Mouse (Mus musculus) forebrain, embryonic 11.5 days (tissue): ENCODE measurements around the gene Ccdc6. TPM values are rescaled to one million over a fixed set of nuclear protein-coding genes. Genes with fewer than 3 reads are reported as not detected.

Experiments
- ATAC-seq: fragments of 200-750 bp; cut with Nextera tagmentation; replicated peaks from 2 replicates; pipeline ENCODE4 v1.8.0; 2017; ENCODE audit warnings: moderate TSS enrichment; ENCODE audit not compliant: low FRiP score
- DNase-seq: peaks from one replicate; pipeline ENCODE4 v3.0.0-alpha.2; 2017; ENCODE audit warnings: low spot score
- H3K27ac ChIP-seq: fragments of 300-500 bp; sonication (generic); 2 replicates; pipeline ENCODE4 v1.5.1; 2014; ENCODE audit warnings: low read depth, low read length
- H3K27me3 ChIP-seq: fragments of 300-500 bp; sonication (generic); 2 replicates; pipeline ENCODE4 v1.6.1; 2014; ENCODE audit warnings: mild to moderate bottlenecking, low read length, mixed read lengths; ENCODE audit not compliant: control insufficient read depth, insufficient read depth
- H3K36me3 ChIP-seq: fragments of 300-500 bp; sonication (generic); 2 replicates; pipeline ENCODE4 v1.6.1; 2014; ENCODE audit warnings: mild to moderate bottlenecking, low read length, moderate library complexity, mixed read lengths; ENCODE audit not compliant: control insufficient read depth, insufficient read depth
- H3K4me1 ChIP-seq: fragments of 300-500 bp; sonication (generic); replicated peaks from 2 replicates; pipeline ENCODE4 v1.6.1; 2014; ENCODE audit warnings: low read length, mixed read lengths; ENCODE audit not compliant: control insufficient read depth, insufficient read depth
- H3K4me2 ChIP-seq: fragments of 300-500 bp; sonication (generic); 2 replicates; pipeline ENCODE4 v1.6.1; 2014; ENCODE audit warnings: low read depth, mild to moderate bottlenecking, low read length, moderate library complexity, mixed read lengths; ENCODE audit not compliant: severe bottlenecking
- H3K4me3 ChIP-seq: fragments of 300-500 bp; sonication (generic); 2 replicates; pipeline ENCODE4 v1.5.1; 2014; ENCODE audit warnings: low read depth, low read length
- H3K9ac ChIP-seq: fragments of 300-500 bp; sonication (generic); 2 replicates; pipeline ENCODE4 v1.6.1; 2014; ENCODE audit warnings: low read length
- H3K9me3 ChIP-seq: fragments of 300-500 bp; sonication (generic); 2 replicates; pipeline ENCODE4 v1.6.1; 2016; ENCODE audit warnings: low read length, mixed read lengths; ENCODE audit not compliant: control insufficient read depth
- WGBS: fragments of 180-500 bp; shearing (Covaris S2); extraction: QIAGEN DNeasy Blood & Tissue Kit; methylation state at CpG from one replicate; pipeline ENCODE4 v1.1.7; 2014; 5-methylcytosine and 5-hydroxymethylcytosine counted together
- polyA plus RNA-seq: library from polyadenylated mRNA; unstranded; fragments of >200 nt; fragmentation: Nextera tagmentation; extraction: Ambion mirVana; gene quantifications from 2 replicates; pipeline ENCODE4 v1.2.1, GENCODE M21; 2014

Gene Ccdc6
- polyA plus RNA-seq, 1 experiment from 2014 or later = 17.6 TPM

DNA sequence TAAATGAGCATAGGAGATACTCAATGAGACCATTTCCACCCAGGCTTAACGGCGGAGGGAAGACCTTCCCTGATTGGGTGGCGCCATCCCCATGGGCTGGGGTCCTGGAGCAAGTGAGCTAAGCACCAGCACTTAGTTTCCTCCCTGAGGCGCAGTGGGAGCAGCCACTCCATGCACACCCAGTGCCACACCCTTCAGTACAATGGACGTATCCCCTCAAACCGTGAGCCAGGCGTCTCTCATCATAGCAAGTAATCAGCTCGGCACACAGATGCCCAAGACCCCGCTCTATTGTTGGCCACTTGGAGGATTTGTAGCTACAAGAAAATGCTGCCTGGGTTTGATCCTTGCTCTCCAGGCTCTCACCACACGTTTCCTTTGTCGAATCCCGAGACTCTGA lies 49.0 kb downstream of the Ccdc6 start:
- WGBS = 89% methylated on average over 12 of the region's 12 CpGs
- Histone ChIP-seq H3K4me3 (no peak overlapping the region), H3K4me1 (no peaks in the 10 kb centered on the region), H3K9ac (no peak overlapping the region), H3K4me2 (no peak overlapping the region), H3K27me3 (no peaks in the 10 kb centered on the region), H3K27ac (no peak overlapping the region), H3K36me3 (no peaks in the 10 kb centered on the region; the same call in 1 of the 2 replicates), H3K9me3 (no peaks in the 10 kb centered on the region)
- DNase-seq (no peak), ATAC-seq (no peak)

- H3K4me2 ChIP-seq = no peak overlapping the region
- DNase-seq (no peak), ATAC-seq (no peak)
- no peaks in the 10 kb centered on the region for H3K4me1 ChIP-seq
- H3K27ac ChIP-seq = no peak overlapping the region
- H3K4me3 ChIP-seq = no peak overlapping the region
- no peaks in the 10 kb centered on the region; the same call in 1 of the 2 replicates for H3K36me3 ChIP-seq
- no peak overlapping the region for H3K9ac ChIP-seq
- WGBS = 67% methylated on average over 7 of the region's 7 CpGs
- H3K9me3 ChIP-seq = no peaks in the 10 kb centered on the region
- H3K27me3 ChIP-seq = no peaks in the 10 kb centered on the region
These were observed 52.2 kb downstream of the Ccdc6 start for GRCm38 (mm10) chr10:70149093-70149492.

- Histone ChIP-seq H3K27ac (no peak overlapping the region), H3K36me3 (no peaks in the 10 kb centered on the region; the same call in none of the 2 replicates), H3K9ac (no peak overlapping the region), H3K27me3 (no peaks in the 10 kb centered on the region), H3K4me3 (no peak overlapping the region), H3K9me3 (no peaks in the 10 kb centered on the region), H3K4me1 (no peaks in the 10 kb centered on the region), H3K4me2 (no peak overlapping the region)
- no peak for DNase-seq
- 90% methylated on average over 4 of the region's 4 CpGs for WGBS
- ATAC-seq = no peak
These were observed 53.4 kb downstream of the Ccdc6 start for GRCm38 (mm10) chr10:70150301-70150700.

- no peak for ATAC-seq
- DNase-seq = peak; percentile 39
- no peaks in the 10 kb centered on the region for H3K27me3 ChIP-seq
- no peaks in the 10 kb centered on the region for H3K4me1 ChIP-seq
- H3K36me3 ChIP-seq = no peaks in the 10 kb centered on the region; the same call in none of the 2 replicates
- H3K27ac ChIP-seq = no peak overlapping the region
- no peak overlapping the region for H3K9ac ChIP-seq
- no peak overlapping the region for H3K4me2 ChIP-seq
- WGBS = 90% methylated on average over 10 of the region's 10 CpGs
- no peaks in the 10 kb centered on the region for H3K9me3 ChIP-seq
- no peak overlapping the region for H3K4me3 ChIP-seq
These were observed 54.2 kb downstream of the Ccdc6 start for GRCm38 (mm10) chr10:70151171-70151570.

DNA sequence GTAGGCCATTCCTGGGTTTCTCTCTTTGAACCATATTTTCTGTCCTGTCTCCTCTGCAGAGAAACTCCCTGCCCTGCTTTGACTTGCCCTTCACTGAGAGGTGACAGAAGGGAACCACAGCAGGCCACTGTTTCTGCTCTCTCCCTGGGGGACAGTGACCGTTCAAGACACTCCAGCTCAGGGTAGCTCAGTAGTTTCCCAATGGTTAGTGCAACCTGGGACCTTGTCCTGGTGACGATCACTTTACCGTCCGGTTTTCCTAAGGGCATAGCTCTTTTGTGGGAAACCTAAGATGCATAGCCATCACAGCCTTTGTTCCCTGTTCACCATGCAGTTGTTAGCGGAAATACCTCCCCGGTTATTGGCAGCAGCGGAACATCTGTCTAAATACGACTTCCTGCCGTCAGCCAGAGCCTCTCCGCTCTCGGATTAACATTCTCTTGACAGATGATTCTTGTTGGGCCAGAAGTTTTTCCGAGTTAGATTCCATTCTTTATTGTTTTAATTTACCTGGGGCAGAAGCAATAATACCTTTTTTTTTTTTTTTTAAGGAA lies 55.3 kb downstream of the Ccdc6 start:
- H3K9ac ChIP-seq = no peak overlapping the region
- WGBS = 78% methylated on average over 12 of the region's 12 CpGs
- no peaks in the 10 kb centered on the region for H3K27me3 ChIP-seq
- no peak overlapping the region for H3K4me3 ChIP-seq
- no peaks in the 10 kb centered on the region for H3K9me3 ChIP-seq
- H3K4me1 ChIP-seq = no peaks in the 10 kb centered on the region
- H3K36me3 ChIP-seq = peaks cover 8% of the 10 kb centered on the region
- no peak for ATAC-seq
- H3K27ac ChIP-seq = no peak overlapping the region
- no peak overlapping the region for H3K4me2 ChIP-seq
- DNase-seq = no peak

DNA sequence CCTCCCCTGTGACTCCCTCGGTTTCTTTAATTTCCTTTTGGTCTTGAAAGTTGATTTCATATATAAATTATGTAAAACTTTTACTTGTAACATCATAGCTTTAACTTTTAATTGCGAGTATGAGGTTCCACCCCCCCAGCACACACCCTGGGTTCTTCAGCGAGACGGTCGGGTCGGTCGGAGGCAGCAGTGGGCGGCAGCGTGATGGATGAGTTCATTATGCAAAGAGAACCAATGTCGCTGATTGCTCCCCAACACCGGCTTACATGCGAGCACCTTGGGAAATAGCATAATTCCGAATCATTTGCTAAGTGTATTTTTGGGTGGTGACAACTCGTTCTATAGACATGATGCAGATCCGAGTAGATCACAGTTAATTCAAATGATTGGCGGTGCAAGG lies 56.9 kb downstream of the Ccdc6 start:
- Histone ChIP-seq H3K4me3 (no peak overlapping the region), H3K27ac (no peak overlapping the region), H3K4me2 (no peak overlapping the region), H3K9me3 (no peaks in the 10 kb centered on the region), H3K36me3 (peaks cover 9% of the 10 kb centered on the region), H3K4me1 (no peaks in the 10 kb centered on the region), H3K9ac (no peak overlapping the region), H3K27me3 (no peaks in the 10 kb centered on the region)
- WGBS = 96% methylated on average over 16 of the region's 16 CpGs
- ATAC-seq = no peak
- no peak for DNase-seq

- DNase-seq (no peak), ATAC-seq (no peak)
- Histone ChIP-seq H3K4me1 (no peaks in the 10 kb centered on the region), H3K27ac (no peak overlapping the region), H3K27me3 (no peaks in the 10 kb centered on the region), H3K4me3 (no peak overlapping the region), H3K36me3 (peaks cover 9% of the 10 kb centered on the region), H3K9ac (no peak overlapping the region), H3K9me3 (no peaks in the 10 kb centered on the region), H3K4me2 (no peak overlapping the region)
- 59% methylated on average over 3 of the region's 3 CpGs for WGBS
These were observed 59.7 kb downstream of the Ccdc6 start for GRCm38 (mm10) chr10:70156431-70157165.

DNA sequence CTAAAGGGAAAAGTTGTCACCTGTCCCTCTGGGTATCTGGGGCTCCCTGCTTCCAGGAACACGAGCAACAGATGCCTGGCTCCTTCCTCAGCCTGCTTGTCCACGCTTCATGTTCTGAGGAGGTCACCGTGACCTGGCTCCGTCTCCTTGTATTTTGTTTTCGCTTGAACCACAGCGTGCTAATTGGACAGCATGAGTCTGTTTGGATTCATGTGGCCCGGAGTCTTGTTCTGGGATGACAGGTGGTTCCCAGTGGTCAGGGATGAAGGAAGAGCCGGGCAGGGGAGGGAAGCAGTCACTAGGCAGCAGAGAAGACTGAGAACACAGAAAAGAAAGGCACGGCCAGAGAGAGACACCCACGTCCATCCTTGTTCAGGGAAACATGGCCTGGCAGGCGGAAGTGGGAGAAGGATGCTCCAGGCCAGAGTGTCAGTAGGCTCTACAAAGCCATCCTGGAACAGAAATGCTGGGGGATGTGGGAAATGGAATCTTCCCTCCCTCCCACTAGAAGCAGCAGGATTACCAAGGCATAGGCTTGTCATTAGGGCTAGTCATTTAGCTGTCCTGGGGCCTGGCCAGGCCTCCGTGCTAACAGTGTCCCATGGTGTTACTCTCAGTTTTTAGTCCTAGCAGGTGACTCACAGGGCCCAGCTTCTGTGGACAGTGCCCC lies 62.9 kb downstream of the Ccdc6 start:
- no peak for DNase-seq
- Histone ChIP-seq H3K36me3 (peaks cover 9% of the 10 kb centered on the region), H3K27ac (no peak overlapping the region), H3K4me1 (no peaks in the 10 kb centered on the region), H3K4me3 (no peak overlapping the region), H3K9me3 (no peaks in the 10 kb centered on the region), H3K27me3 (no peaks in the 10 kb centered on the region), H3K9ac (no peak overlapping the region), H3K4me2 (no peak overlapping the region)
- WGBS = 82% methylated on average over 12 of the region's 12 CpGs
- ATAC-seq = no peak
